Mouse (Mus musculus): ENCODE measurements around the gene Nlgn1. TPM values are rescaled to one million over a fixed set of nuclear protein-coding genes. Genes with fewer than 3 reads are reported as not detected.

Gene Nlgn1
- total and polyA plus RNA-seq, 3 experiments = 0.04 TPM; not detected in 2

GRCm38 (mm10) chr3:26223500-26223899 is 108.8 kb downstream of the Nlgn1 start:
- TF ChIP-seq POLR2A (IDR thresholded peaks at IDR 0.05; ENCODE audit: insufficient read depth, low read depth, low read length) = no peak
- no peak for TF ChIP-seq CTCF (IDR thresholded peaks at IDR 0.05)
- TF ChIP-seq EP300 (IDR thresholded peaks at IDR 0.05; ENCODE audit: insufficient read depth, low read depth, low read length) = no peak
- Histone ChIP-seq H3K36me3 (ENCODE audit: control insufficient read depth, insufficient read depth, low read length) (no peaks in the 10 kb centered on the region), H3K9ac (ENCODE audit: low read depth, low read length) (no peak overlapping the region), H3K4me1 (ENCODE audit: control insufficient read depth, insufficient read depth, low read length) (no peaks in the 10 kb centered on the region), H3K27me3 (ENCODE audit: control insufficient read depth, insufficient read depth, low read length) (no peaks in the 10 kb centered on the region), H3K79me2 (replicated peaks; ENCODE audit: control insufficient read depth, insufficient read depth, low read length) (no peaks in the 10 kb centered on the region), H3K4me3 (no peak overlapping the region), H3K27ac (no peak overlapping the region)
- no peak for DNase-seq
- intact Hi-C loops (cut with DNase I) = no loop called here
- 41% methylated on average over 3 of the region's 3 CpGs for WGBS

DNA sequence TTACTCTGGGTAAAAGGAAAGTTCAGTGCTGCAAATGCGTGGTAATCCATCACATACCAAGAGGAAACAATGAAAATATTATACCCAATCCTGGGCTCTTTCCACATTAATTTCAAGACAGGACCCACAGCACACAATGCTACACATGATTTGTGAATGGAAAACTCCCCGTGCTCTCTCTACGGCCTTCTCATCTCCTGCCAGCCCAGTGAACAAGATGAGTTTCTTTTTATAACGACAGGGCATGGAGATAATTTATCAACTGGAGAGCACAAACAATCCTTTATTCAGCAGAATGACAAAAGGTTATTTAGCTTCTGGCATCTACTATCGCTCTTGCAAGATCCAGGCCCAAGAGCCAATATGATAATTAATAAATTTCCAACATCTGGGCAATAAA is 116.0 kb downstream of the Nlgn1 start:
- 55% methylated on average over 5 of the region's 5 CpGs for WGBS
- no peak overlapping the region for H3K27ac ChIP-seq
- TF ChIP-seq CTCF (IDR thresholded peaks at IDR 0.05) (no peak), POLR2A (IDR thresholded peaks at IDR 0.05; ENCODE audit: insufficient read depth, low read depth, low read length) (no peak), EP300 (IDR thresholded peaks at IDR 0.05; ENCODE audit: insufficient read depth, low read depth, low read length) (no peak)
- H3K9ac ChIP-seq (ENCODE audit: low read depth, low read length) = no peak overlapping the region
- H3K36me3 ChIP-seq (ENCODE audit: control insufficient read depth, insufficient read depth, low read length) = no peaks in the 10 kb centered on the region
- no peak overlapping the region for H3K4me3 ChIP-seq
- intact Hi-C loops (cut with DNase I) = no loop called here
- no peaks in the 10 kb centered on the region for H3K27me3 ChIP-seq (ENCODE audit: control insufficient read depth, insufficient read depth, low read length)
- H3K79me2 ChIP-seq (replicated peaks; ENCODE audit: control insufficient read depth, insufficient read depth, low read length) = no peaks in the 10 kb centered on the region
- no peak for DNase-seq
- no peaks in the 10 kb centered on the region for H3K4me1 ChIP-seq (ENCODE audit: control insufficient read depth, insufficient read depth, low read length)

GRCm38 (mm10) chr3:26202702-26203101 is 129.6 kb downstream of the Nlgn1 start:
- intact Hi-C loops (cut with DNase I) = no loop called here
- TF ChIP-seq CTCF (IDR thresholded peaks at IDR 0.05) (no peak), EP300 (IDR thresholded peaks at IDR 0.05; ENCODE audit: insufficient read depth, low read depth, low read length) (no peak), POLR2A (IDR thresholded peaks at IDR 0.05; ENCODE audit: insufficient read depth, low read depth, low read length) (no peak)
- Histone ChIP-seq H3K27me3 (ENCODE audit: control insufficient read depth, insufficient read depth, low read length) (no peaks in the 10 kb centered on the region), H3K9ac (ENCODE audit: low read depth, low read length) (no peak overlapping the region), H3K36me3 (ENCODE audit: control insufficient read depth, insufficient read depth, low read length) (no peaks in the 10 kb centered on the region), H3K4me3 (no peak overlapping the region), H3K4me1 (ENCODE audit: control insufficient read depth, insufficient read depth, low read length) (no peaks in the 10 kb centered on the region), H3K27ac (no peak overlapping the region), H3K79me2 (replicated peaks; ENCODE audit: control insufficient read depth, insufficient read depth, low read length) (no peaks in the 10 kb centered on the region)
- DNase-seq = no peak
- WGBS = 75% methylated on average over 3 of the region's 3 CpGs

GRCm38 (mm10) chr3:26201410-26201809 is 130.8 kb downstream of the Nlgn1 start:
- 23% methylated on average over 1 of the region's 1 CpGs for WGBS
- no peaks in the 10 kb centered on the region for H3K27me3 ChIP-seq (ENCODE audit: control insufficient read depth, insufficient read depth, low read length)
- H3K4me3 ChIP-seq = no peak overlapping the region
- TF ChIP-seq EP300 (IDR thresholded peaks at IDR 0.05; ENCODE audit: insufficient read depth, low read depth, low read length) (no peak), POLR2A (IDR thresholded peaks at IDR 0.05; ENCODE audit: insufficient read depth, low read depth, low read length) (no peak), CTCF (IDR thresholded peaks at IDR 0.05) (no peak)
- no peaks in the 10 kb centered on the region for H3K79me2 ChIP-seq (replicated peaks; ENCODE audit: control insufficient read depth, insufficient read depth, low read length)
- H3K4me1 ChIP-seq (ENCODE audit: control insufficient read depth, insufficient read depth, low read length) = no peaks in the 10 kb centered on the region
- no peak overlapping the region for H3K9ac ChIP-seq (ENCODE audit: low read depth, low read length)
- no peak for DNase-seq
- no peaks in the 10 kb centered on the region for H3K36me3 ChIP-seq (ENCODE audit: control insufficient read depth, insufficient read depth, low read length)
- no peak overlapping the region for H3K27ac ChIP-seq
- intact Hi-C loops (cut with DNase I) = no loop called here

- no peaks in the 10 kb centered on the region for H3K4me1 ChIP-seq (ENCODE audit: control insufficient read depth, insufficient read depth, low read length)
- H3K27me3 ChIP-seq (ENCODE audit: control insufficient read depth, insufficient read depth, low read length) = no peaks in the 10 kb centered on the region
- intact Hi-C loops (cut with DNase I) = no loop called here
- no peaks in the 10 kb centered on the region for H3K79me2 ChIP-seq (replicated peaks; ENCODE audit: control insufficient read depth, insufficient read depth, low read length)
- H3K36me3 ChIP-seq (ENCODE audit: control insufficient read depth, insufficient read depth, low read length) = no peaks in the 10 kb centered on the region
- no peak overlapping the region for H3K9ac ChIP-seq (ENCODE audit: low read depth, low read length)
- TF ChIP-seq CTCF (IDR thresholded peaks at IDR 0.05) (no peak), POLR2A (IDR thresholded peaks at IDR 0.05; ENCODE audit: insufficient read depth, low read depth, low read length) (no peak), EP300 (IDR thresholded peaks at IDR 0.05; ENCODE audit: insufficient read depth, low read depth, low read length) (no peak)
- no peak for DNase-seq
- 50% methylated on average over 2 of the region's 2 CpGs for WGBS
- no peak overlapping the region for H3K27ac ChIP-seq
- no peak overlapping the region for H3K4me3 ChIP-seq
Measured at GRCm38 (mm10) chr3:26194970-26195369, 137.3 kb downstream of the Nlgn1 start.

GRCm38 (mm10) chr3:26181013-26181412 is 151.2 kb downstream of the Nlgn1 start:
- H3K27ac ChIP-seq = no peak overlapping the region
- no peak overlapping the region for H3K4me3 ChIP-seq
- no peaks in the 10 kb centered on the region for H3K4me1 ChIP-seq (ENCODE audit: control insufficient read depth, insufficient read depth, low read length)
- intact Hi-C loops (cut with DNase I) = no loop called here
- TF ChIP-seq EP300 (IDR thresholded peaks at IDR 0.05; ENCODE audit: insufficient read depth, low read depth, low read length) (no peak), POLR2A (IDR thresholded peaks at IDR 0.05; ENCODE audit: insufficient read depth, low read depth, low read length) (no peak), CTCF (IDR thresholded peaks at IDR 0.05) (no peak)
- no peaks in the 10 kb centered on the region for H3K36me3 ChIP-seq (ENCODE audit: control insufficient read depth, insufficient read depth, low read length)
- DNase-seq = no peak
- no peaks in the 10 kb centered on the region for H3K27me3 ChIP-seq (ENCODE audit: control insufficient read depth, insufficient read depth, low read length)
- H3K79me2 ChIP-seq (replicated peaks; ENCODE audit: control insufficient read depth, insufficient read depth, low read length) = no peaks in the 10 kb centered on the region
- H3K9ac ChIP-seq (ENCODE audit: low read depth, low read length) = no peak overlapping the region
- WGBS = 70% methylated on average over 3 of the region's 3 CpGs
